In the genomic region with DNA sequence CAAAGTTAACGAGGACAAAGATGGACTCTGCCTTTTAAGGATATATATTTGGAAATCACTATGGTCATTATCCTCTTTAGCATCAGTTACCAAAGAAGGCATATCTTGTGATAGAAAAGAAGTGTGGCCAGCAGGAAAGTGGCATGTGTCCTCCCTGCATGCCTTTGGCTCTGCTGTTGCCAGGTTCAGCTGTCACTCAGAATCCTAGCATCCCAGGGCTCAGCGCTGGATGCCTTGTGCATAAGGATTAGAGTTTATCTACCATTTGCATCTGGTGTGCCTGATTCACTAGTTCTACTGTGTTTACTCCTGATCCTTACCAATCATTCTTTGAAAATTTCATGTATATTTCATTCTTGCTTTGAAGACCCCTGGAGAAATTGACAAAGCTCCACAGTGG, we compare ENCODE assay signal across 26 mouse cellular contexts.
"Had no signal": no experiment of that assay in that cellular context is flagged by ENCODE, and none has a peak within 500 bp of the region (broad histone marks: within the 10 kb centered on the region; RNA-seq: fewer than 3 reads in every experiment).

No protein-coding gene starts in this region.

- H3K9me3 ChIP-seq: heart, embryonic 10.5 days; heart, embryonic 12.5 days; hindbrain, embryonic 12.5 days; intestine, embryonic 15.5 days; limb, embryonic 10.5 days had no signal

- H3K9ac ChIP-seq: heart, embryonic 12.5 days; hindbrain, embryonic 12.5 days; hindbrain, embryonic 14.5 days; intestine, embryonic 15.5 days; limb, embryonic 12.5 days had no signal

- H3K27ac ChIP-seq: gastrocnemius, adult 2 months; heart, embryonic 10.5 days; hindbrain, embryonic 12.5 days; hindbrain, embryonic 14.5 days; intestine, embryonic 15.5 days; layer of hippocampus, adult 2 months; left cerebral cortex, adult 2 months; limb, embryonic 10.5 days; limb, embryonic 12.5 days had no signal

- H3K36me3 ChIP-seq: heart, embryonic 10.5 days; heart, embryonic 12.5 days; hindbrain, embryonic 10.5 days; hindbrain, embryonic 12.5 days; intestine, embryonic 15.5 days; limb, embryonic 10.5 days; limb, embryonic 12.5 days had no signal

- H3K4me2 ChIP-seq: heart, embryonic 12.5 days; hindbrain, embryonic 12.5 days; hindbrain, embryonic 14.5 days; intestine, embryonic 15.5 days; limb, embryonic 12.5 days; liver, embryonic 11.5 days had no signal

- H3K27me3 ChIP-seq: intestine, embryonic 15.5 days had no signal

- H3K4me3 ChIP-seq: gastrocnemius, adult 2 months; heart, embryonic 10.5 days; heart, embryonic 12.5 days; hindbrain, embryonic 10.5 days; hindbrain, embryonic 12.5 days; intestine, embryonic 15.5 days; layer of hippocampus, adult 2 months; left cerebral cortex, adult 2 months; limb, embryonic 10.5 days; limb, embryonic 12.5 days had no signal

- DNase-seq: gastrocnemius, adult 2 months; gastrocnemius, postnatal 10 days; gastrocnemius, postnatal 25 days; heart, adult 18-20 months; heart, postnatal 10 days; heart, postnatal 4 days; kidney, adult 18-20 months; kidney, adult 8-10 months; kidney, postnatal 10 days; kidney, postnatal 25 days; kidney, postnatal 4 days; liver had no signal

- ATAC-seq: hindbrain, embryonic 16.5 days; inflammation-experienced regulatory T-cells, adult 6 months; intestine, embryonic 15.5 days; intestine, postnatal 0 days had no signal
